Mouse (Mus musculus) adipocyte (in vitro differentiated cells): ENCODE measurements around the gene Olfr883.

Source experiments
- DNase-seq: peaks from one replicate; pipeline ENCODE4 v3.0.0-alpha.2; 2016; ENCODE audit warnings: low spot score

Gene Olfr883

DNA sequence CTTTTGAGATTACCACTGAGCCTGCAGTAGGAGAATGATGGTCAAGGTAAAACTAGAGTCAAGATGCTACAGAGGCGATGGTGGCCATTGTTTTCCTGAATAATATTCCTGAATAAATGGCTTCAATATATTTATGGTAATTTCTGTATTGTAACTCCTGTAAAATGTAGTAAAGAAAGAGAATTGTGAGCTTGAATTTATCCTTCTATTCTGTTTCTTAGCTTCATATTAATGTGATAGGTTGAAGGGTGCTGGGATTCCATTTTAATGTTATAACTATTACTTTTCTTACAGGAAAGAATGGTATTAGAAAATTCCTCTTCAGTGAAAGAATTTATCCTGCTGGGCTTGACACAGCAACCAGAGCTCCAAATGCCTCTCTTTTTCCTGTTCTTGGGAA is at the start of gene Olfr883:
Gene Olfr883 (plus strand): TSS at position 301 of the 400 bp plus-strand sequence.
- no peak for DNase-seq

DNA sequence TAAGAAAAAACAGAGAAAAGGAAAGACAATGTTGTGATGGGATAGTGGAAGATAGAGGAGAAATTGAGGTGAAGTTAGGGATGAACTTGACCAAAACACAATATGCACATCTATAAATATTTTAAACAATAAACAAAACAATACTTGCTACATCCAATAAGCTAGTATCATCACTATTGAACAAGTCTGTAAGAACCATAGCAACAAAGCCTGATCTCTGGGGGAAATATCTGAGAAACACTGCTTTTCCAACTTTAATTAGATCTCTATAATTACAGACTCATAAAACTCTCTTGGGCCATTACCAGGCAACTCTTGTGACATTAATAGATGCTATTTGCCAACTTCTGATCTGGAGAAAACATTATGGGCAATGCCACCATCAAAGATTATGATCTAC is 34.1 kb upstream of the Olfr883 start, which contains the start of gene Olfr881:
Gene Olfr881 (plus strand): TSS at position 301 of the 400 bp plus-strand sequence.
- no peak for DNase-seq

DNA sequence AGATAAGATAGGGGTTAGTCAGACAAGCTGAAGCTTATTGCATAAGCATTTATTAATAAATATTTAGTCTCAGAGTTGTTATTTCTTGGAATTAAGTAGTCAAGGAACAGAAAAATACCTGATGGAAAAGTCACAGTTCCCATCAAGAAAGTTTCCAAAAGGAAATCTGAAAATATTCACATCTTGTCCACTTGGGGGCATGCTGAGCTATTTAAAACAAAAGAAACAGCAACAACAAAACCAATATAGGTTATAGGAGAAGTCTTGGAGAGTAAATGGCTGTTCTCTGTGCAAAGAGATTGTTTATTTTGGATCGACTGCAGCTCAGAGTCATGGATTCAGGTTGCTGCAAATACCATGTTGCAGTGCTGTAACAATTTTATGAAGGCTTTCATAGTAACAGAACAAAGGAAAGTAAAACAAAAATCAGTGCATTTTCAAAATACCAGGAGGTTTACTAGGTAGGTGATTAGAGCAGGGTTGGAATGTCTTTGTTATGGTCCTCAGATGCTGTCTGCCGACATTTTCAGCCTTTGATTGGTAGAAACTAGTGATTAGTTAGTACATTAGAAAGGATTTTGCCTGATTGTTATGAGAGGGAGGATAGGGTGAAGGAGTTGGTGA is 26.9 kb upstream of the Olfr883 start:
- peak; percentile 45 for DNase-seq

DNA sequence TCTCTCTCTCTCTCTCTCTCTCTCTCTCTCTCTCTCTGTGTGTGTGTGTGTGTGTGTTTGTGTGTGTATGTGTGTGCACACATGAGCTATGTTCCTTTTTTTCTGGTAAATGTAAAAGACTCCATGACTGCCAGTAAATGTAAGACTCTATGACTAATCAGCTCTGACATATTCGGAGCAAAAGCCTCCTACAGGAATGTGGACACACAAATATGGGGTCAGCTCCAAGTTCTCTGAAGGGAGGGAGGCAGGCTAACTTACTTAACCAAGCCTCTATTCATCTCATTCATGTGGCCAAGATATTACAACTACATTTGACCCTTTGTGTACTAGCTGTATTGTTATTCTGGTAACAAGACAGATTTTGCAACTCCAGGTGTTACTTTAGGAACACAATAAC is 25.6 kb upstream of the Olfr883 start:
- DNase-seq: no peak

DNA sequence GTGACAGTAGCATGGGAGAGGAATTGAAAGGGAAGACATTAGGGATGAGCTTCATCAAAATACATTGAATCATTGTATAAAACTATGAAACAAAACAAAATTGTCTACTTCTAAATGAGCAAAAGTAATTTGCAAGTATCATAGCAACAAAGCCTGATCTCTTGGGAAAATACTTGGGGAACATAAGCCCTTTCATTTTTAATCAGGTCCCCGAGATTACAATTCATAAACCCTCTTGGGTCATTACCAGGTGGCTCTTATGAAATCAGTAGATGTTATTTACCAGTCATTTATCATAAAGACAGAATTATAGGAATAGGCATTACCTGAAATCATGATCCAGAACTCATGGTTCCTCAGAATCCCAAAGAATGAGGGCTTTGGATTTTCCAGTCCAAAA is 20.6 kb downstream of the Olfr883 start, which contains the start of gene Olfr884:
Gene Olfr884 (plus strand): TSS at position 301 of the 400 bp plus-strand sequence.
- no peak for DNase-seq

DNA sequence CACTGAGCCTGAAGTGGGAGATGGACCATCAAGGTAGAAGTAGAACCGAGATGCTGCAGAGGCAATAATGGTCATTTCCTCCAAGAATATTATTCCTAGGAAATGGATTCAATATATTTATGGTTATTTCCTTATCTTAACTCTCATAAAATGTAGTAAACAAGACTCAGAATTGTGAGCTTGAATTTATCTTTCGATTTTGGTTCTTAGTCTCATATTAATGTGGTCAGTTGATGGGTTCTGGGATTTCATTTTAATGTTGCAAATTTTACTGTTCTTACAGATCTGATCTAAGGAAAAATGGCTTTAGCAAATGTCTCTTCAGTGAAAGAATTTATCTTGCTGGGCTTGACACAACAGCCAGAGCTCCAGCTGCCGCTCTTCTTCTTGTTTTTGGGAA is 35.4 kb downstream of the Olfr883 start, which contains the start of gene Olfr885:
Gene Olfr885 (plus strand): TSS at position 301 of the 400 bp plus-strand sequence.
- DNase-seq: no peak
